Mouse (Mus musculus) brain, embryonic 14.5 days (tissue): ENCODE measurements around the gene Cdc42.

Experiments used
- CTCF ChIP-seq: fragments of 200-500 bp; IDR thresholded peaks from 2 replicates; pipeline ENCODE4 v1.5.1; 2012; ENCODE audit warnings: inconsistent platforms, mild to moderate bottlenecking, moderate library complexity, borderline replicate concordance; ENCODE audit not compliant: insufficient read depth, insufficient read length; ENCODE audit errors: extremely low read depth
- POLR2A ChIP-seq: fragments of 200-500 bp; IDR thresholded peaks from 2 replicates; pipeline ENCODE4 v1.6.1; 2012; ENCODE audit warnings: mild to moderate bottlenecking, inconsistent platforms, borderline replicate concordance; ENCODE audit not compliant: poor library complexity, insufficient read depth, insufficient read length, severe bottlenecking; ENCODE audit errors: extremely low read depth

- TF ChIP-seq CTCF (no peak), POLR2A (no peak)
Measured at GRCm38 (mm10) chr4:137396641-137397525, 39.4 kb upstream of the Cdc42 start.
